Mouse (Mus musculus): Measurements from ENCODE around the gene Dtx3l. TPM values are rescaled to one million over a fixed set of nuclear protein-coding genes. Genes with fewer than 3 reads are reported as not detected.
"Not testable (repeated sequence)": the region's sequence is repeated elsewhere in the genome, so short reads cannot be mapped to it uniquely, and the experiment has no call there.

Dtx3l gene
- total RNA-seq (2021): 1 to 10 TPM; 2.9 to 3.5 TPM

DNA sequence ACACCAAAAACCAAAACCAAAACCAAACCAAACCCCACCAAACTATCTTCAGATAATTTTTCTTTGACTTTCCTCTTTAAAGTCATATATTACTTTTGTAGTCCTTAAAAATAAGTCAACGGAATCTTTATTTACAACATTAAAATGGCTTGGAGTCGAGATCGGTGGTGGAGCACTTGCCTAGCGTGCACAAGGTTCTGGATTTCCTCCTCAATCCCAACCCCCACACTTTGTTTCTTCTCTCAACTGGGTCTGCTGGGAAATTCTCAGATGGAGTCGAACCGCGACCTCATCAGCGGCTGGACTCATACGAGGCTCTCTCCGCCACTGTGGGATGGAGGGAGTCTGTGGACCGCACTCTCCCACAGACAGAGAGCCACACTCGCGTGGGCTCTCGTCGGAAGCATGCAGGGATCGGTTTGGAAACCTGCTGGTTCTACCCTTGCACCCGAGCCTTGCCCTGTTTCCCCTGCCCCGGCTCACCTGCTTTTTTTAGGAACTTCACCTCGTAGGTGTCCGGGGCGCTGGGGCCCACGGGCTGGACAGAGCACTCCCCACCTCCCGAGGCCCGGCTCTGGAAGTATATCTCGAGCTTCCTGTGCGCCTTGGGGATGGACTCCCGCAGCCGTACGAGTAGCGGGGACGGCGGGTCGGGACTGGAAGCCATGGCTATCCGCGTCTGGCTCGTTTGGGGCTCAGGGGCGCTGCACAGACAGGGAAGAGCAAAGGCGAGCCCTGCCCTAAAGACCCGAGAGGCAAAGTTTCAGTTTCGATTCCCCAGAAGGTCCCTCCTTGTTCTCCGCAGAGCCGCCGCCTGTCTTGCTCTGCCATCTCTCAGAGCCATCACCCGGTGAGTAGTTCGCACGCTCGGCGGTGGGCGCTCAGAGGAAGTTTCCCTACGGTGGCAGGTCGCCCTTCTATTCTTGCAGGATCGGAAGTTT is at the start of gene Dtx3l, which contains the start of gene Parp9:
TSS of gene Dtx3l (minus strand) at position 941 of the 941 bp plus-strand sequence.
TSS of gene Parp9 (plus strand) at position 260 of the 941 bp plus-strand sequence.
- intact Hi-C loops (cut with DNase I): loop anchor here (2.0 kb wide), 1 partner anchor 64 kb away; no protein-coding TSS in a partner anchor
- peak; percentile 24 to 37 for DNase-seq (ENCODE audit: low spot score in 2 of 2)

DNA sequence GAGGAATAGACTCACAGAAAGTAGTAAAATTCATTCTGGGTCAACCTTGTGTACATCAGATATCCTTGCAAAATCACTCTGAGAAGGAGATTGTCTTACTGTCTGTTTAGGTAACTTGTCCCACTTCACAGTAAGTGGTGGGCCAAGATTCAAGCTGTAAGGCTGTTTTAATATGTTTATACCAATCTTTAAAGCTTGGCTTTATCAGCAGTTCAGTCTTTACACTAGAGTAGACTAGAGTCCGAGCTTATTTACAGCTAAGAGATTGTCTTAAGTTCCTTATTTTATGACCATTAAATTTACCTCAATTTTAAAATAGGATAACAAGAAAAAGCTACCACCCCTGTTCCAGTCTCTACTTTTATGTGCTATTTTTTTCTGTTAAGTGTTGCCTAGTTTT is 49.0 kb upstream of the Dtx3l start:
- DNase-seq (ENCODE audit: low spot score in 2 of 2): no peak
- intact Hi-C loops (cut with DNase I): no loop called here

DNA sequence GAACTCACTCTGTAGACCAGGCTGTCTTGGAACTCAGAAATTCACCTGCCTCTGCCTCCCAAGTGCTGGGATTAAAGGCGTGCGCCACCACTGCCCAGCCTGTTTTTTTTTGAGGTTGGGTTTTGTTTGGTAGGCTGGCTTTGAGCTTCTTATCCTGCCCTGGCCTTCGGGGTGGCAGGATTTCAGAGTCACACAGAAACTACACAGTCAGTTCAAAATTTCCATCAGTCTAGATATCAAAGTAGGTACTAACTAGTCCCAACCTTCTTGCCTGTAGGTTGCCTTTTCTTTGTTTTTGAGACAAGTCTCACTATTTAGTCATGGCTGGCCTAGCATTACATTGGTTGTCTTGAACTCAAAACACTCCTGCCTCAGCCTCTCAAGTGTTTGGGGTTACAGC is 45.5 kb upstream of the Dtx3l start:
- no peak for DNase-seq (ENCODE audit: low spot score in 2 of 2)
- intact Hi-C loops (cut with DNase I): no loop called here

DNA sequence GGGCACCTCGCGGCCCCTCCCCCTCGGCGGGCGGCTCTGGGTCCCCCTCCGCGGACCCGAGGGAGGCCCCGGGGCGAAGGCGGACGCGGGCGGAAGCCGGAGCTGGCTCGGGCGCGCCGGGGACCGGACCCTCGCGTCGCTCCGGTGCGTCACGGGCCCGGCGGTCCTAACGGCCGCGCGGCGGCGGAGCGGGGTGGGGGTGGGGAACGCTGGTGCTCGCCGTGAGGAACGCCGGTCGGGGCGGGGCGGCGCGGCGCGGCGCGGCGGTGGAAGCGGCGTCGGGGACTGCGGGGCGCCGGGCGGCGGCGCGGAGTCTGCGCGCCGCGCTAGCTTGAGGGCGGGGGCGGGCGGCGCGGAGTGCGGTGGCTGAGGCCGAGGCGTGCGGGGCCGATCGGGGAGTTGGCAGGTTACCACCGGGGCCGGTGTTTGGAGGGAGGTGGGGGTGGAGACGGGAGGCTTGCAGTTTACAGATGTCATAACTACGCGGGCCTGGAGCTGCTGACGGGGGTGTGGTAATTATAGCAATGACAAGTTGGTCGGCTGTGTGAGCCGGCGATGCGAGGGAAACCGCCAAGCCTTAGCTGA is 44.7 kb upstream of the Dtx3l start:
- intact Hi-C loops (cut with DNase I): loop anchor here (2.0 kb wide), 2 partner anchors 57 to 87 kb away; partner anchors contain the start of genes Ccdc58, Fam162a and Wdr5b
- peak; percentile 69 to 89 for DNase-seq (ENCODE audit: low spot score in 2 of 2)

DNA sequence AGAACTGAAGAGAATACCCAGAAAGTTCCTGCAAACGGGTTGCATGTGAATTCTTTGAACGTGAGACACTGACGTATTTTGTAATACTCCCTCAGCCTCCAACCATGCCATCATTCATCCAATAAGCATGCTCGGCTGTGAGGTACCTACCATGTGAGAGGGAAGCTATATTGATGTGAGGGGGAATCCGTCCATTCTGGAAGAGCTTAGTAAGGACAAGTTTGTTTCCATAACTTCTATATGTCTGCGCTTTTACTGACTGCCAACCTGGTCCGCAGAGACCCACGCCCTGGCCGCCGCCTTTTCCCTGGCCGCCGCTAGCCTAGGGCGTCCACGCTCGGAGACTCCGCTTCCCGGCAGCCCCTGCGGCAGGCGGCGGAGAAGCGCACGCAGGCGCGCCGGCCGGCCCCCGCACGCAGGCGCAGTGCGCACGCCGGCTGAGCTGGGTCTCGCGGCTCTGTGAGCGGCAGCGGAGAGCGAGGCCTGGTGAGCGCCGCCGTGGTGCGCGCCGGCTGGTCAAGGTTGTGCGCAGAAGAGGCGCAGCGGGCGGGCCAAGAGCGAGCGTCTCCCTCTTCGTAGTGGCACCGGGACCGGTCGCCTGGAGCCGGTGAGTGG is 44.1 kb upstream of the Dtx3l start:
- peak; percentile 94 to 95 for DNase-seq (ENCODE audit: low spot score in 2 of 2)
- intact Hi-C loops (cut with DNase I): loop anchor here (2.0 kb wide), 2 partner anchors 58 to 88 kb away; partner anchors contain the start of genes Ccdc58, Fam162a and Wdr5b

DNA sequence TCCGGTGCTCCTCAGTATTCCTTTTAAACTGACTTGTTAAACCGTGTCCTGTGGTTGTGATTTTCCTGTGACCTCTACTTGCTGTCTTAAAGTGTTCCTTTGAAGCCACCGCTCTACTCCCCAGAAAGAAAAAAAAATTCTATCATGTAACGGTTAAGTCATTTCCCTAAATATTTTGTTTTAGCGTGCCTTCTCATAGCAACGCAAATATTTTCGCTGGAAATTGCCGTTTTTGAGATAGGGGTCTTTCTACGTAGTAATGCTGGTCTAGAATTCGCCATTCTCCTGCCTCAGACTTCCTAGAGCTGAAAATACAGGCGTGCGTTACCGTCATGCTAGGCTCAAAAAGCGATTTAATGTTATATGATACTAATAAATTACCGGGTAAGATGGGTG is 43.6 kb upstream of the Dtx3l start:
- no peak for DNase-seq (ENCODE audit: low spot score in 2 of 2)
- intact Hi-C loops (cut with DNase I): loop anchor here (2.0 kb wide), 2 partner anchors 58 to 88 kb away; partner anchors contain the start of genes Ccdc58, Fam162a and Wdr5b

DNA sequence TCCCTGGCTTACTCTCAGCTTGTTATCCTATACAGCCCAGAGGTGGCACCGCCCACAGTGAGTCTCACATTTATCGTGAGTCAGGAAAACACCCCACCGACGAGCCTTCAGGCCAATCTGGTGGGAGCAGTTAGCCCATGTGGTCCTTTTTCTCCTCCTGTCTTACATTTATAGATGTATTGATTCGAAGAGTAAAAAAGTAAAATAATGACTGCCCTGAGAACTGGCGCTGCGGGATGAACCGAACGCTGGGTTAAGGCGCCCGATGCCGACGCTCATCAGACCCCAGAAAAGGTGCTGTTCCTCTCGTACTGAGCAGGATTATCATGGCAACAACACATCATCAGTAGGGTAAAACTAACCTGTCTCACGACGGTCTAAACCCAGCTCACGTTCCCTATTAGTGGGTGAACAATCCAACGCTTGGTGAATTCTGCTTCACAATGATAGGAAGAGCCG is 42.4 kb upstream of the Dtx3l start:
- intact Hi-C loops (cut with DNase I): no loop called here
- DNase-seq (ENCODE audit: low spot score in 2 of 2): peak; percentile 100

DNA sequence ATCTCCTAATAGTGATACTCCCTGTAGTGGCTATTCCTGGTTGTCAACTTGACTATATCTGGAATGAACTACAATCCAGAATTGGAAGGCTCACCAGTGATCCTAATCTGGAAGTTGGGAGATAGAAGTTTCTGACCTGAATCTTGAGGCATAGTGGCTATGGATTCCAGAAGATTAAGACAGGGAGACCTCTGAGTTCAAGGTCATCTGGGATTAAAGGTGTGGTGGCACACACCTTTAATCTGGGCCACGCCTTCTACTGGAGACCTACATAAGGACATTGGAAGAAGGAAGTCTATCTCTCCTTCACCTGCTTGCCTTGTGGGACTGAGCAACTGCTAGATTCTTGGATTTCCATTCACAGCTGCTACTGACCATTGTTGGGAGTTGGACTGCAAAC is 39.5 kb upstream of the Dtx3l start, which contains the start of gene Kpna1:
TSS of gene Kpna1 (plus strand) at position 301 of the 400 bp plus-strand sequence.
- DNase-seq (ENCODE audit: low spot score in 2 of 2); intact Hi-C loops (cut with DNase I): not testable (repeated sequence)

DNA sequence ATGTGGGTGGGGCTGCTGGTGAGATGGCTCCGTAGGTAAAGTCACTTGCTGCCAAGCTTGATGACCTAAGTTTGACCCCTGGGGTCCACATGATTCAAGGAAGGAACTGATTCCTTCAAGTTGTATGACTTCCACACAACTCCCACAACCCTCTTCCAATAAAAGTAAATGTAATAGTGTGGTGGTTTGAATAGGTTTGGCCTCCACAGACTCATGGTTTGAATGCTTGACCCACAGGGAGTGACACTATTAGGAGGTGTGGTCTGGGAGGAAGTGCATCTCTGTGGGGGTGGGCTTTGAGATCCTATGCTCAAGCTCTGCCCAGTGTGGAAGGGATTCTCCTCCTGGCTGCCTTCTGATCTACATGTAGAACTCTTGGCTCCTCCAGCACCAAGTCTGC is 35.1 kb upstream of the Dtx3l start:
- intact Hi-C loops (cut with DNase I): no loop called here
- DNase-seq (ENCODE audit: low spot score in 2 of 2): no peak

DNA sequence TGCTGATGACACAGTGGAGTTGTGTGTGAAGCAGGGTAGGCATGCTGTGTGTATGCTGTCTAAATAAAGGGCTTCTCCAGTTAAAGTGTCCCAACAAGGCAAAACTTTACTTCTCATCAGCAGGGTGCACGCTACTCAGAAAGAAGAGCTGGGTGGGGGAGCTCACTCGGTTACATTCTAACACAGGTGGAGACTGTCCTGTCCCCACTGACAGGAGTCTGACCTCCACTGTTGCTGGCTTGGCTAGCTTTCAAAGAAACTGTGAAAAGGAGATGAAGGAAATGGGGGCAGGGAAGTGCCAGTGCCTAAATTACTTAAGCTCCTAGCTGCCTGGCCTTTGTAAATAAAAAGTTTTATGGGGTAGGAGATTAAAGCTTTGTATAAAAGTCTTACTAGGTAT is 29.2 kb upstream of the Dtx3l start:
- intact Hi-C loops (cut with DNase I): no loop called here

DNA sequence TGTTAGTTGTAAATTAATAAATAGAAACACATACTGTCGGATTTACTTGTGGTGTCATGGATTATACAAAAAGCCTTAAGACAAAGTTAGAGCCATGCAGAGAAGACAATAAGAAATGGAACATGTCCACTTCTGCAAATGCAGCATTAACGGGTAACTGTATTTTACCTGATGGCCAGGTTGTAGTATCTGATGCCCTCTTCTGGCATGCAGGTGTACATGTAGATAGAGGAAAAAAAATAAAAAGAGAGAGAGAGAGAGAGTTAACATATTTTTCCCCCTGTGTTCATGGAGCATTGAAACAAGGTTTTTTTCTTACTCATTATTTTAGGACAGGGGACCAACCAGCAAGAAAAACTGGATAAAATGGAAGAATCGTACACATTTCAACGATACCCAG is 28.4 kb upstream of the Dtx3l start:
- intact Hi-C loops (cut with DNase I): no loop called here
- DNase-seq (ENCODE audit: low spot score in 2 of 2): no peak

More for the DNA sequence above, 29.2 kb upstream of the Dtx3l start:
- DNase-seq (ENCODE audit: low spot score in 2 of 2): no peak

DNA sequence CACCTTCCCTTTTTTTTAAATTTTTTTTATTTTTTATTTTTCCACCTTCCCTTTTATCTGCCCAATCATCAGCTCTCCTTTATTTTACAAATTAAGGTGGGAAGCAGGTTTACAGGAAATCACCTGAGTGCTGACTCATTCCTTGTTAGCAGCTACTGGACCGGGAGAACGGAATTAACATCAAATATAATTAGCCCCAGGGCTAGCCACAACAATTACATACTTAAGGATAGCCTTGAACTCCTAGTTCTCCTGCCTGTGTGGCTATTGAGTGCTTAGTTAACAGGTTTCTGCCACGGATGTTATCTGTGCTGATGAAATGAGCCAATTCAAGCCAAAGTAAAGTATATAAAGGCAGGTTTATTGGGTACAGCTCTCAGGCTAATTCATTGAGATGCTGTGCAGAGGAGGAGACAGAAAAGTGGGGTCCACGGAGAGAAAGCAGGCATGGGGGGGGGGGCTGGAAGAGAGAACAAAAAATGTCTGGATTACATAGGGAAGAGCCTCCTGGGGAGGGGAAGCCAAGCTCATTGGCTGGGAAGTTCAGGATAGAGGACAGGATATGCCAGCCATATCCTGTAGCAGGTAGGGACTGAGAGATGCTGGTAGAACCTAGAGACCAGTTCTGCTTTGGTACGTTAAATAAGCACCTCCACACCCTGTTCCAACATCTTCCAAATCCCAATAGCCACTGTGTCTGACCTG is 27.6 kb upstream of the Dtx3l start:
- intact Hi-C loops (cut with DNase I): no loop called here
- no peak for DNase-seq (ENCODE audit: low spot score in 2 of 2)

DNA sequence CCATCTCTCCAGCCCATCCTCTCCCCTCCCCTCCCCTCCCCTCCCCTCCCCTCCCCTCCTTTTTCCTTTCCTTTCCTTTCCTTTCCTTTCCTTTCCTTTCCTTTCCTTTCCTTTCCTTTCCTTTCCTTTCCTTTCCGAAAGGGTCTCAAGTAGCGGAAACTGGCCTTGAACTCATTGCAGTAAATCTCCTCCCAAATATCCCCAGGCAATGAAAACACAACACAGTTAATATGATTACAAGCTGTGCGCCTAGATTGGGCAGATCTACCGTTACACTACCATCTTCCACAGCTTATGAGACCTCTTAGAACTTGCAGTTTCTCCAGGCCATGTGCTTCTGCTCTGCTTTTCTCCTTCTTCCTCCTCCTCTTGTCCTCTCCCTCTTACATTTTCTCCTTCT is 27.0 kb upstream of the Dtx3l start:
- intact Hi-C loops (cut with DNase I); DNase-seq (ENCODE audit: low spot score in 2 of 2): not testable (repeated sequence)

DNA sequence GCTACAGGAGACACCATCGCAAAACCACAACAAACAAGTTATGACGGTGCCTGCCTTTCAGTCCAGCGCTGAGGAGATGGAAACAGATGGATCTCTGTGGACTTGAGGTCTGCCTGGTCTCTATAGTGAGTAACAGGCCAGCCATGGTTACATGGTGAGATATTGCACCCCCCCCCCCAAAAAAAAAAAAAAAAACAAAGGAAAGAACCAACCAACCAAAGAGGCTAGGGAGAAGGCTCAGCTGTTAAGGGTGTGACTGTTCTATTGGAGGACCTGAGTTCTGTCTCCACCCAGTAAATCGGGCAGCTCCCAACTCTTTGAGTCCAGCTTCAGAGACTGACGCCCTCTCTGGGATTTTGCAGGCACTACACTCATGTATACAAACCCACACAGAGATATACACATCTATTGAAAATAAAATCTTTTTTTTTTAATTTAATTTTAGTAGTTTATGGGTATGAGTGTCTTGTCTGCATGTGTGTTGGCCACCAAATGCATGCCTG is 13.7 kb upstream of the Dtx3l start:
- no peak for DNase-seq (ENCODE audit: low spot score in 2 of 2)
- intact Hi-C loops (cut with DNase I): no loop called here

DNA sequence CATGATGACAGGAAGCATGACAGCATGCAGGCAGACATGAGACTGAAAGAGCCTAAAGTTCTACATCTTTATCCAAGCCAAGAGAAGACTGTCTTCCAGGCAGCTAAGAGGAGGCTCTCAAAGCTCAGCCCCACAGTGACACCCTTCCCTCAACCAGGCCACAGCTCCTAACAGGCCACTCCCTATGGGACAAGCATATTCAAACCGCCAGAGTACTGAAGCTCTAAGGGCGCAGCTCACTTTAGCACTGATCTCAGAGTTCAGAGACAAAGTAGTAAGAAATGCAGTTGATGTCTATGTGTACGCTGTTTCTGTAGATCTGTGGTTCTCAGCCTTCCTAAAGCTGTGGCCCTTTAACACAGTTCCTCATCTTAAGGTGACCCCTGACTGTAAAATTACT is 12.3 kb upstream of the Dtx3l start:
- intact Hi-C loops (cut with DNase I): no loop called here
- no peak for DNase-seq (ENCODE audit: low spot score in 2 of 2)

DNA sequence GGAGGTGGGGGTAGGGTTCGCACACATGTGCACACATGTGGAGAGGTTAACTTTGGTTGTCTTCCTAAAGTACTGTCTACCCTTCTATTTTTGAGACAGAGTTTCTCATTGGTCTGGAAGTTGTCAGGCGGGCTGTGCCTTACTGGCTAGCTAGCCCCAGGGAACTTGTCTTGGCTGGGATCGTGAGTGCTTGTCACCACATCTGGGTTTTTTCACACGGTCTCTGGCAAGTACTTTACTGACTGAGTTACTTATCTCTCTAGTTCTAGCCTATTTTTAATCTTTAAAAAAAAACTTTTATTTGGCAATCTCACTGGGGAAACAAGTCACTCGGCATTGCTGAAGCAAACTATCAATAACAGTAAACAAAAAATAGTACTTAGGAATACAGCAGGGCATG is 10.3 kb upstream of the Dtx3l start:
- intact Hi-C loops (cut with DNase I): loop anchor here (10.0 kb wide), 1 partner anchor 634 kb away; no protein-coding TSS in a partner anchor
- DNase-seq (ENCODE audit: low spot score in 2 of 2): no peak

DNA sequence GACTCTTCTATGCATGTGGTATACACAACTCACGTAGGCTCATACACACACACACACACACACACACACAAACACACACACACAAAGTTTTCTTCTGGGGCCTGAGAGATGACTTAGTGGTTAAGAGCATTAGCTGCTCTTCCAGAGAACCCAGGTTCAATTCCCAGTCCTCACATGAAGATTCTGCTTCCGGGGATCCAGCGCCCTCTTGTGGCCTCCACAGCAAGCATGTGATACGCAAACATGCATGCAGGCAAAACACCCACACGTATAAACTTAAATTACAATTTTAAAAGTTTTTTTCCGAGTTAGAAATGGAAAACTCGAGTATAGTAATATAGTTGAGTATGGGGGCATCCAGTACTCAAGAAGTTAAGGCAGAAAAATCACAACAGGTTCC is 2.4 kb upstream of the Dtx3l start:
- DNase-seq (ENCODE audit: low spot score in 2 of 2): no peak
- intact Hi-C loops (cut with DNase I): loop anchor here (10.0 kb wide), 1 partner anchor 627 kb away; no protein-coding TSS in a partner anchor

DNA sequence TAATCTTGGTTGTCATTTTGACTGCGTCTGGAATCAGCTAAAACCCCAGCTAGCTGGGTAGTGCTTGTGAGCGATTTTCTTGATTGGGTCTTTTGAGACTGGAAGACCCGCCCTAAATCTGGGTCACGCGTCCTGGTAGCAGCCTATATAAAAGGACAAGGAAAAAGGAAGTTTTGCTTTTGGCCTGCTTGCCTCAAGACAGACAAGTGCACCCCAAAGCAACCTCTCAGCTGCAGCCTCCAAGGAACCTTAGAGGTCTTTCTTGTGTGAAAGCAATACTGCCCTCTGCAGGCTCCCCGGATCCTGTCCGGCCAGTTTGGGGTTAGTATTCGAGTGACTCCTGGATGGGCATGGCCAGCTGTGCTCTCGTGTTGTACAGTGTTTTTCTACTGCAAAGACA is 739 bp upstream of the Dtx3l start:
- intact Hi-C loops (cut with DNase I): loop anchor here (2.0 to 10.0 kb wide), 2 partner anchors 65 to 625 kb away; no protein-coding TSS in a partner anchor
- DNase-seq (ENCODE audit: low spot score in 2 of 2): peak; percentile 66 to 75

DNA sequence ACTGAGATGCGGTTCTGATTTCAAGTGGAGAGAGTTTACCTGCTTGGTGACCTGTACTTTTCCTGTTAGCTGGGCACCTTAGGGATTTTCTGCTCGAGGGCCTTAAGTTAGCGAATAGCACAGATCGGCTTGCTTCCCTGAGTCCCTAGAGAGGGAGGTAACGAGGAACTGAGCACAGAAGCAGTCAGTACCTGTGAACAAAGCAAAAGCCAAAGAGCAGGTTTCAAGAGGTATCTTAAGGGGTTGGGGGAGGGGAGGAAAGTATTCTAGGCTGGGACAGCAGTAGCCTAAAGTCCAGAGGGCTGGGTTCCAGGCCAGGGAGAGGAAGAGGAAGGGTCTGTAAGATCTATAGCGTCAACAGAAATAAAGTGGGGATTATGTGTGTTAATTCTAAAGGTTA is 310 bp upstream of the Dtx3l start:
- DNase-seq (ENCODE audit: low spot score in 2 of 2): no peak
- intact Hi-C loops (cut with DNase I): loop anchor here (2.0 kb wide), 1 partner anchor 64 kb away; no protein-coding TSS in a partner anchor

Data from left cerebral cortex, postnatal 25 days (tissue).